Mouse (Mus musculus): ENCODE results near the gene Tac4.

GRCm38 (mm10) chr11:95227467-95227866 lies 33.9 kb upstream of the Tac4 start:
- TF ChIP-seq CTCF (IDR thresholded peaks at IDR 0.05; ENCODE audit: low read depth, low read length) (no peak), POLR2A (IDR thresholded peaks at IDR 0.05; ENCODE audit: borderline replicate concordance, low read depth, low read length) (no peak)
